Mouse (Mus musculus) c-Kit-positive CD71-positive TER-119-negative erythroid progenitor cells, embryonic 14.5 days (primary cell): ENCODE data around the gene Gm5346.
"Not testable (repeated sequence)": the region's sequence is repeated elsewhere in the genome, so short reads cannot be mapped to it uniquely, and the experiment has no call there.

Experiments used
- DNase-seq: peaks from one replicate; pipeline ENCODE4 v3.0.0-alpha.2; 2013; ENCODE audit warnings: low read depth

Gene Gm5346

DNA sequence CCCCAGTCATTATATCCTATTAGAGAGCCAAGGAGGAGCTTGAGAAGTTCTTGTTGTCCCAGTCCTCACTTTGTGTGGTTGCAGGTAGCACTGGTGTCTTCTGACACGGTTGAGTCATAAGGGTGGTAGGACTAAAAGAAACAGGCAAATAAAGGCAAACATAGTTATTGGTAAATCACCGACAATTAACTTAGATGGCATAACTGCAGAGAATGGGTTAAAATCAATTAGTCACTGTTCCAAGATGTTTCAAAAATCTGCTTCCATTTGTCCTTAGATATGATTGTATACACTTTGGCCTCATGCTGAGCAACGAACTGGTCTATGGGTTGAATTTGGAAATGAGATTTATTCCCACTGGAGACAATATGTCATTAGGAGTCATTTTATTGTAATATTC, at the start of gene Gm5346:
Gene Gm5346, minus strand, starts transcription at position 101 of the 400 bp plus-strand sequence.
- no peak for DNase-seq

DNA sequence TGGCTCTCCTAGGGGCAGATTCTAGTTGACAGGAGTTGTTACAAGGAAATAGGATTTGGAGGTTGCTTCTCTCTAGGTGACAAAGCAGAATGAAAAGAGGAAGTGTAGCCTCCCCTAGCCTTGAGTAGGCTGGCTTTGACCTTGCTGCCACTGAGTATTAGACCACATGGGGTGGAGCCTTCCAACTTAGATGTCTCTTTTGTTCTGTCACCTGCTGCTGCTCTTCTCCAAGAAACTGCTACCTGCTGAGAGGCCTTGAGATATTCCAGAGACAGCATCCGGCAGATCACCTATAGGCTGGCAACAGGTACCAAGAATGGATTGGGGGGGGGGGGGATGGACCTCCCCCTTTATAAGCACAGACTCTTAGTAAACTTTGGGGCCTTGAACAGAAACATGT, 11.0 kb downstream of the Gm5346 start:
- DNase-seq = no peak

DNA sequence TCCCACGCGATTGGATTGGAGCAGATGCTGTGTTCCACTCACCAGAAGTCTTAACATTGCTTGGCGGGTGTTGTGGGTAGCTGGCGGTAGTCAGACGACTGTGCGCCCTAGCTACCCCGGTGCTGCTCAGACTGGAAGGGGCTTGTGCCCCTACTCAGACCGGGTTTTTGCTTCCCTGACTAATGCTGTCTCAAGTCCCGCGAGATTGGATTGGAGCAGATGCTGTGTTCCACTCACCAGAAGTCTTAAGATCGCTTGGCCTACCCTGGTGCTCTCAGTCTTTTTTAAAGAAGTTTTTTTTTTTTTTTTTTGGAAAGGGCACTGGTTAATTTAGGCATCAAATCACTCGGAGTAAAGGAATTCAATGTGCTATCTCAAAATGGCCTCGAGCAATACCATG, 23.4 kb downstream of the Gm5346 start:
- not testable (repeated sequence) for DNase-seq

GRCm38 (mm10) chr8:43603166-43603565, 23.9 kb downstream of the Gm5346 start:
- not testable (repeated sequence) for DNase-seq

- DNase-seq = not testable (repeated sequence)
Measured at GRCm38 (mm10) chr8:43576607-43577006, 50.5 kb downstream of the Gm5346 start, which contains the start of gene Adam26a. Gene Adam26a (minus strand): TSS chr8:43576707.
